Mouse (Mus musculus): ENCODE data around the gene Ube2ql1. TPM values are rescaled to one million over a fixed set of nuclear protein-coding genes. Genes with fewer than 3 reads are reported as not detected.

Gene Ube2ql1
- 3.0 and 3.6 TPM in 2 replicates for polyA plus RNA-seq (2014; fragmentation: Nextera tagmentation; extraction: Ambion mirVana)

GRCm38 (mm10) chr13:69739759-69740135, at the start of gene Ube2ql1:
Ube2ql1 (minus strand) TSS chr13:69739889.
- H3K4me1 ChIP-seq (replicated peaks; ENCODE audit: control insufficient read depth, insufficient read depth, low read length), result peaks cover 2% of the 10 kb centered on the region; the same call in 1 of the 2 replicates
- ATAC-seq (replicated peaks; ENCODE audit: low FRiP score) (peak; percentile 90), DNase-seq (ENCODE audit: low spot score) (peak; percentile 94)
- H3K36me3 ChIP-seq (ENCODE audit: control insufficient read depth, insufficient read depth, low read length), result no peaks in the 10 kb centered on the region
- H3K9me3 ChIP-seq (ENCODE audit: control insufficient read depth, low read length), result no peaks in the 10 kb centered on the region; the same call in 1 of the 2 replicates
- 0% methylated on average over 39 of the region's 46 CpGs for WGBS
- peak within 1 kb of the TSS; percentile 63 for H3K9ac ChIP-seq (ENCODE audit: low read length)
- peak within 1 kb of the TSS; percentile 98 for H3K4me2 ChIP-seq (ENCODE audit: low read depth, low read length, severe bottlenecking)
- peak within 1 kb of the TSS; percentile 12 for H3K27ac ChIP-seq (ENCODE audit: low read depth, low read length)
- peaks cover 28% of the 10 kb centered on the region for H3K27me3 ChIP-seq (ENCODE audit: control insufficient read depth, insufficient read depth, low read length)
- peak within 1 kb of the TSS; percentile 63 for H3K4me3 ChIP-seq (ENCODE audit: low read depth, low read length)

- 88% methylated on average over 5 of the region's 5 CpGs for WGBS
These were observed 49.0 kb upstream of the Ube2ql1 start for GRCm38 (mm10) chr13:69788704-69789103.

GRCm38 (mm10) chr13:69778221-69778620, 38.5 kb upstream of the Ube2ql1 start:
- Histone ChIP-seq H3K27me3 (ENCODE audit: control insufficient read depth, insufficient read depth, low read length) (no peaks in the 10 kb centered on the region), H3K27ac (ENCODE audit: low read depth, low read length) (no peak overlapping the region), H3K4me2 (ENCODE audit: low read depth, low read length, severe bottlenecking) (no peak overlapping the region), H3K4me1 (replicated peaks; ENCODE audit: control insufficient read depth, insufficient read depth, low read length) (no peaks in the 10 kb centered on the region), H3K4me3 (ENCODE audit: low read depth, low read length) (no peak overlapping the region), H3K9me3 (ENCODE audit: control insufficient read depth, low read length) (no peaks in the 10 kb centered on the region), H3K9ac (ENCODE audit: low read length) (no peak overlapping the region), H3K36me3 (ENCODE audit: control insufficient read depth, insufficient read depth, low read length) (no peaks in the 10 kb centered on the region)
- ATAC-seq (replicated peaks; ENCODE audit: low FRiP score) (no peak), DNase-seq (ENCODE audit: low spot score) (no peak)
- WGBS, result 91% methylated on average over 19 of the region's 19 CpGs

More at GRCm38 (mm10) chr13:69788704-69789103, 49.0 kb upstream of the Ube2ql1 start:
- Histone ChIP-seq H3K36me3 (ENCODE audit: control insufficient read depth, insufficient read depth, low read length) (no peaks in the 10 kb centered on the region), H3K9me3 (ENCODE audit: control insufficient read depth, low read length) (no peaks in the 10 kb centered on the region), H3K9ac (ENCODE audit: low read length) (no peak overlapping the region), H3K27me3 (ENCODE audit: control insufficient read depth, insufficient read depth, low read length) (no peaks in the 10 kb centered on the region), H3K27ac (ENCODE audit: low read depth, low read length) (no peak overlapping the region), H3K4me3 (ENCODE audit: low read depth, low read length) (no peak overlapping the region), H3K4me1 (replicated peaks; ENCODE audit: control insufficient read depth, insufficient read depth, low read length) (no peaks in the 10 kb centered on the region), H3K4me2 (ENCODE audit: low read depth, low read length, severe bottlenecking) (no peak overlapping the region)
- no peak for ATAC-seq (replicated peaks; ENCODE audit: low FRiP score)
- DNase-seq (ENCODE audit: low spot score), result no peak

- Histone ChIP-seq H3K9ac (ENCODE audit: low read length) (no peak overlapping the region), H3K4me1 (replicated peaks; ENCODE audit: control insufficient read depth, insufficient read depth, low read length) (no peaks in the 10 kb centered on the region), H3K4me3 (ENCODE audit: low read depth, low read length) (no peak overlapping the region), H3K27me3 (ENCODE audit: control insufficient read depth, insufficient read depth, low read length) (no peaks in the 10 kb centered on the region), H3K27ac (ENCODE audit: low read depth, low read length) (no peak overlapping the region), H3K4me2 (ENCODE audit: low read depth, low read length, severe bottlenecking) (no peak overlapping the region), H3K9me3 (ENCODE audit: control insufficient read depth, low read length) (no peaks in the 10 kb centered on the region), H3K36me3 (ENCODE audit: control insufficient read depth, insufficient read depth, low read length) (no peaks in the 10 kb centered on the region)
- no peak for ATAC-seq (replicated peaks; ENCODE audit: low FRiP score)
- no peak for DNase-seq (ENCODE audit: low spot score)
- 82% methylated on average over 4 of the region's 4 CpGs for WGBS
These were observed 32.7 kb upstream of the Ube2ql1 start for GRCm38 (mm10) chr13:69772358-69772757.

GRCm38 (mm10) chr13:69770538-69771456, 31.1 kb upstream of the Ube2ql1 start:
- Histone ChIP-seq H3K27me3 (ENCODE audit: control insufficient read depth, insufficient read depth, low read length) (no peaks in the 10 kb centered on the region), H3K4me2 (ENCODE audit: low read depth, low read length, severe bottlenecking) (no peak overlapping the region), H3K9ac (ENCODE audit: low read length) (no peak overlapping the region), H3K4me3 (ENCODE audit: low read depth, low read length) (no peak overlapping the region), H3K27ac (ENCODE audit: low read depth, low read length) (no peak overlapping the region), H3K36me3 (ENCODE audit: control insufficient read depth, insufficient read depth, low read length) (no peaks in the 10 kb centered on the region), H3K4me1 (replicated peaks; ENCODE audit: control insufficient read depth, insufficient read depth, low read length) (no peaks in the 10 kb centered on the region), H3K9me3 (ENCODE audit: control insufficient read depth, low read length) (no peaks in the 10 kb centered on the region)
- DNase-seq (ENCODE audit: low spot score), result no peak
- ATAC-seq (replicated peaks; ENCODE audit: low FRiP score), result no peak
- WGBS, result 87% methylated on average over 12 of the region's 12 CpGs

- 91% methylated on average over 10 of the region's 10 CpGs for WGBS
- Histone ChIP-seq H3K9me3 (ENCODE audit: control insufficient read depth, low read length) (no peaks in the 10 kb centered on the region), H3K36me3 (ENCODE audit: control insufficient read depth, insufficient read depth, low read length) (no peaks in the 10 kb centered on the region), H3K4me3 (ENCODE audit: low read depth, low read length) (no peak overlapping the region), H3K27me3 (ENCODE audit: control insufficient read depth, insufficient read depth, low read length) (no peaks in the 10 kb centered on the region), H3K4me2 (ENCODE audit: low read depth, low read length, severe bottlenecking) (no peak overlapping the region), H3K4me1 (replicated peaks; ENCODE audit: control insufficient read depth, insufficient read depth, low read length) (no peaks in the 10 kb centered on the region), H3K27ac (ENCODE audit: low read depth, low read length) (no peak overlapping the region), H3K9ac (ENCODE audit: low read length) (no peak overlapping the region)
- DNase-seq (ENCODE audit: low spot score) (no peak), ATAC-seq (replicated peaks; ENCODE audit: low FRiP score) (no peak)
These were observed 28.5 kb upstream of the Ube2ql1 start for GRCm38 (mm10) chr13:69768152-69768551.

GRCm38 (mm10) chr13:69764646-69765045, 25.0 kb upstream of the Ube2ql1 start:
- Histone ChIP-seq H3K4me3 (ENCODE audit: low read depth, low read length) (no peak overlapping the region), H3K9ac (ENCODE audit: low read length) (no peak overlapping the region), H3K4me2 (ENCODE audit: low read depth, low read length, severe bottlenecking) (no peak overlapping the region), H3K27ac (ENCODE audit: low read depth, low read length) (no peak overlapping the region), H3K9me3 (ENCODE audit: control insufficient read depth, low read length) (no peaks in the 10 kb centered on the region), H3K36me3 (ENCODE audit: control insufficient read depth, insufficient read depth, low read length) (no peaks in the 10 kb centered on the region), H3K4me1 (replicated peaks; ENCODE audit: control insufficient read depth, insufficient read depth, low read length) (no peaks in the 10 kb centered on the region), H3K27me3 (ENCODE audit: control insufficient read depth, insufficient read depth, low read length) (no peaks in the 10 kb centered on the region)
- no peak for DNase-seq (ENCODE audit: low spot score)
- ATAC-seq (replicated peaks; ENCODE audit: low FRiP score), result no peak
- 86% methylated on average over 9 of the region's 9 CpGs for WGBS

GRCm38 (mm10) chr13:69761393-69761792, 21.7 kb upstream of the Ube2ql1 start:
- DNase-seq (ENCODE audit: low spot score) (no peak), ATAC-seq (replicated peaks; ENCODE audit: low FRiP score) (no peak)
- H3K36me3 ChIP-seq (ENCODE audit: control insufficient read depth, insufficient read depth, low read length), result no peaks in the 10 kb centered on the region
- H3K9ac ChIP-seq (ENCODE audit: low read length), result no peak overlapping the region
- 93% methylated on average over 10 of the region's 10 CpGs for WGBS
- no peak overlapping the region for H3K4me3 ChIP-seq (ENCODE audit: low read depth, low read length)
- no peak overlapping the region for H3K4me2 ChIP-seq (ENCODE audit: low read depth, low read length, severe bottlenecking)
- no peak overlapping the region for H3K27ac ChIP-seq (ENCODE audit: low read depth, low read length)
- no peaks in the 10 kb centered on the region for H3K27me3 ChIP-seq (ENCODE audit: control insufficient read depth, insufficient read depth, low read length)
- H3K4me1 ChIP-seq (replicated peaks; ENCODE audit: control insufficient read depth, insufficient read depth, low read length), result no peaks in the 10 kb centered on the region
- no peaks in the 10 kb centered on the region for H3K9me3 ChIP-seq (ENCODE audit: control insufficient read depth, low read length)

GRCm38 (mm10) chr13:69758979-69759378, 19.3 kb upstream of the Ube2ql1 start:
- no peaks in the 10 kb centered on the region for H3K4me1 ChIP-seq (replicated peaks; ENCODE audit: control insufficient read depth, insufficient read depth, low read length)
- DNase-seq (ENCODE audit: low spot score), result no peak
- no peak overlapping the region for H3K4me2 ChIP-seq (ENCODE audit: low read depth, low read length, severe bottlenecking)
- no peak for ATAC-seq (replicated peaks; ENCODE audit: low FRiP score)
- no peak overlapping the region for H3K9ac ChIP-seq (ENCODE audit: low read length)
- H3K9me3 ChIP-seq (ENCODE audit: control insufficient read depth, low read length), result no peaks in the 10 kb centered on the region
- 82% methylated on average over 6 of the region's 6 CpGs for WGBS
- no peak overlapping the region for H3K4me3 ChIP-seq (ENCODE audit: low read depth, low read length)
- H3K36me3 ChIP-seq (ENCODE audit: control insufficient read depth, insufficient read depth, low read length), result no peaks in the 10 kb centered on the region
- H3K27ac ChIP-seq (ENCODE audit: low read depth, low read length), result no peak overlapping the region
- no peaks in the 10 kb centered on the region for H3K27me3 ChIP-seq (ENCODE audit: control insufficient read depth, insufficient read depth, low read length)
